ENCODE assay signal across 8 mouse cellular contexts in the genomic region with DNA sequence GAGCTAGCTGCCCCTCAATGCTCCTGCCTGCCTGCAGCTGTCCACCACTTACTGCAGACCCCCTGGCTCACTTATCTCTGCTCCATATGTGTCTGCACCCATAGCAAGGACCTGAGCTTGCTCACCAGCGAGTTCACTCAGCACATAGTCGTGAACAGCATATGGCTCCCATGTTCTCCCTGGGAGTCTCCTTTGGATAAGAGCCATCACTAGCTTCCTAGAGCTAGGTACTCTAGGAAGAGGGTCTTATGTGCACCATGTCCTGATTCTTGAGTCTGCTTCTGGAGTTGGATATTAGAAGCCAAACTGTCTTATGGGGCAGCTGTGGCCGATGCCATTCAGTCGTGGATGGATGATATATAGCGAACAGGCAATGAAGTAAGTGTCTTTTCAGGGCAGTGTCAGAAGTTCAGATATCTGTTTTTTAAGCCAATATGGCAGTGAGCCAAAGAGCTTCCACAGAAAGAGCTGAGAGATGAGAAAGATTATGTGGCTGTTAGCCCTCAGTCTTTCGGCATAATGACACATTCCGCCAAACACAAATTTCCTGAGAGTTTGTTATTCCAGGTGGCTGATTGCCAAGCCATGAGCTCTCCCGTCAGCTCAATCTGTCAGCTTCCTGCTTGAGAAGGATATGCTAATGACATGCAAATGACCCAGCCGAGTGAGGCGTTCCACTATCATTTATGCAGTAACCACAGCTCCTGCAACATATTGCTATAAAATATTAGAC.
DNase-seq lines count a peak whose midpoint lies in the region; ATAC-seq and TF ChIP-seq lines count a peak whose summit lies in the region.

No protein-coding gene starts in this region.

- peaks cover 13% of the 10 kb centered on the region for H3K4me1 ChIP-seq in intestine, embryonic 14.5 days (replicated peaks; ENCODE audit: control insufficient read depth, insufficient read depth, low read length)
- no peaks in the 10 kb centered on the region for H3K4me1 ChIP-seq in intestine, postnatal 0 days (replicated peaks; ENCODE audit: control insufficient read depth, insufficient read depth, low read length)
- H3K4me1 ChIP-seq in heart, embryonic 15.5 days (replicated peaks) = peaks cover 10% of the 10 kb centered on the region
- H3K4me1 ChIP-seq in midbrain, embryonic 12.5 days = peaks cover 21% of the 10 kb centered on the region

- H3K9me3 ChIP-seq in intestine, embryonic 14.5 days (ENCODE audit: control insufficient read depth, low read length) = no peaks in the 10 kb centered on the region
- H3K9me3 ChIP-seq in intestine, postnatal 0 days (ENCODE audit: control insufficient read depth) = no peaks in the 10 kb centered on the region
- H3K9me3 ChIP-seq in heart, embryonic 15.5 days (replicated peaks) = no peaks in the 10 kb centered on the region
- H3K9me3 ChIP-seq in midbrain, embryonic 12.5 days = no peaks in the 10 kb centered on the region

- peak overlapping the region; percentile 47 for H3K27ac ChIP-seq in intestine, embryonic 14.5 days (ENCODE audit: low read depth)
- H3K27ac ChIP-seq in intestine, postnatal 0 days (ENCODE audit: low read depth, low read length) = no peak overlapping the region
- no peak overlapping the region for H3K27ac ChIP-seq in heart, embryonic 15.5 days
- peak overlapping the region; percentile 8; the same call in 1 of the 2 replicates for H3K27ac ChIP-seq in midbrain, embryonic 12.5 days (replicated peaks)

- peaks cover 30% of the 10 kb centered on the region; the same call in 1 of the 2 replicates for H3K36me3 ChIP-seq in intestine, embryonic 14.5 days (ENCODE audit: control insufficient read depth, insufficient read depth, low read length)
- no peaks in the 10 kb centered on the region for H3K36me3 ChIP-seq in intestine, postnatal 0 days (ENCODE audit: control insufficient read depth, insufficient read depth)
- no peaks in the 10 kb centered on the region for H3K36me3 ChIP-seq in heart, embryonic 15.5 days
- peaks cover 36% of the 10 kb centered on the region for H3K36me3 ChIP-seq in midbrain, embryonic 12.5 days

- peak; percentile 33 for ATAC-seq in intestine, embryonic 14.5 days (replicated peaks; ENCODE audit: low FRiP score, low TSS enrichment, low read depth)
- ATAC-seq in intestine, postnatal 0 days = no peak
- no peak for ATAC-seq in heart, embryonic 15.5 days (replicated peaks; ENCODE audit: insufficient number of reproducible peaks, insufficient read depth, low FRiP score, low read depth)
- peak; percentile 71; the same call in 1 of the 2 replicates for ATAC-seq in midbrain, embryonic 12.5 days (ENCODE audit: low FRiP score, low read depth)
- no peak for ATAC-seq in megakaryocyte-erythroid progenitor cell, adult 5-6 weeks (replicated peaks; ENCODE audit: low FRiP score, low TSS enrichment, poor library complexity, severe bottlenecking)

- DNase-seq in intestine, embryonic 14.5 days (ENCODE audit: low spot score) = peak; percentile 69
- peak; percentile 92 to 95 for DNase-seq in cerebellum, postnatal 10 days
- DNase-seq in kidney, postnatal 36 days = peak; percentile 50 to 57
- no peak for DNase-seq in urinary bladder, postnatal 10 days (ENCODE audit: low spot score)

- H3K4me3 ChIP-seq in intestine, embryonic 14.5 days (ENCODE audit: low read depth, low read length) = no peak overlapping the region
- no peak overlapping the region for H3K4me3 ChIP-seq in intestine, postnatal 0 days (ENCODE audit: low read depth, low read length)
- H3K4me3 ChIP-seq in heart, embryonic 15.5 days = no peak overlapping the region
- no peak overlapping the region for H3K4me3 ChIP-seq in midbrain, embryonic 12.5 days

- H3K9ac ChIP-seq in intestine, embryonic 14.5 days (ENCODE audit: low read length) = no peak overlapping the region
- H3K9ac ChIP-seq in intestine, postnatal 0 days (ENCODE audit: low read depth, low read length) = no peak overlapping the region
- H3K9ac ChIP-seq in heart, embryonic 15.5 days = no peak overlapping the region
- no peak overlapping the region for H3K9ac ChIP-seq in midbrain, embryonic 12.5 days (replicated peaks)

- TF ChIP-seq CTCF in intestine, postnatal 0 days (IDR thresholded peaks at IDR 0.05; ENCODE audit: low read depth) = no peak

- WGBS in intestine, embryonic 14.5 days = 22% methylated on average over 10 of the region's 10 CpGs
- 28% methylated on average over 10 of the region's 10 CpGs for WGBS in intestine, postnatal 0 days
- WGBS in heart, embryonic 15.5 days = 22% methylated on average over 10 of the region's 10 CpGs
- WGBS in midbrain, embryonic 12.5 days = 54% methylated on average over 10 of the region's 10 CpGs

- H3K27me3 ChIP-seq in intestine, embryonic 14.5 days (replicated peaks; ENCODE audit: control insufficient read depth, insufficient read depth, low read length) = no peaks in the 10 kb centered on the region
- H3K27me3 ChIP-seq in intestine, postnatal 0 days (replicated peaks; ENCODE audit: control insufficient read depth, insufficient read depth, low read length) = no peaks in the 10 kb centered on the region
- no peaks in the 10 kb centered on the region for H3K27me3 ChIP-seq in heart, embryonic 15.5 days
- no peaks in the 10 kb centered on the region for H3K27me3 ChIP-seq in midbrain, embryonic 12.5 days

- peak overlapping the region; percentile 27 for H3K4me2 ChIP-seq in intestine, embryonic 14.5 days (ENCODE audit: low read length)
- no peak overlapping the region for H3K4me2 ChIP-seq in intestine, postnatal 0 days (replicated peaks; ENCODE audit: low read depth)
- peak overlapping the region; percentile 9; the same call in 1 of the 2 replicates for H3K4me2 ChIP-seq in heart, embryonic 15.5 days
- no peak overlapping the region for H3K4me2 ChIP-seq in midbrain, embryonic 12.5 days (replicated peaks)

Comparison
In these comparisons a context has a peak if more than half of its experiments do, and no peak if none do; other contexts are left out.
1. ATAC-seq: peak in intestine, embryonic 14.5 days (single experiment) and midbrain, embryonic 12.5 days (single experiment); none in intestine, postnatal 0 days (single experiment), heart, embryonic 15.5 days (single experiment) and megakaryocyte-erythroid progenitor cell, adult 5-6 weeks (single experiment).
2. H3K27ac ChIP-seq: peak in intestine, embryonic 14.5 days (single experiment) and midbrain, embryonic 12.5 days (single experiment); none in intestine, postnatal 0 days (single experiment) and heart, embryonic 15.5 days (single experiment).
3. H3K4me2 ChIP-seq: peak in intestine, embryonic 14.5 days (single experiment) and heart, embryonic 15.5 days (single experiment); none in intestine, postnatal 0 days (single experiment) and midbrain, embryonic 12.5 days (single experiment).